Mouse (Mus musculus): ENCODE data around the gene Slc25a27. TPM values are rescaled to one million over a fixed set of nuclear protein-coding genes. Genes with fewer than 3 reads are reported as not detected.

Gene Slc25a27
- total and polyA plus RNA-seq, 3 experiments = not detected

DNA sequence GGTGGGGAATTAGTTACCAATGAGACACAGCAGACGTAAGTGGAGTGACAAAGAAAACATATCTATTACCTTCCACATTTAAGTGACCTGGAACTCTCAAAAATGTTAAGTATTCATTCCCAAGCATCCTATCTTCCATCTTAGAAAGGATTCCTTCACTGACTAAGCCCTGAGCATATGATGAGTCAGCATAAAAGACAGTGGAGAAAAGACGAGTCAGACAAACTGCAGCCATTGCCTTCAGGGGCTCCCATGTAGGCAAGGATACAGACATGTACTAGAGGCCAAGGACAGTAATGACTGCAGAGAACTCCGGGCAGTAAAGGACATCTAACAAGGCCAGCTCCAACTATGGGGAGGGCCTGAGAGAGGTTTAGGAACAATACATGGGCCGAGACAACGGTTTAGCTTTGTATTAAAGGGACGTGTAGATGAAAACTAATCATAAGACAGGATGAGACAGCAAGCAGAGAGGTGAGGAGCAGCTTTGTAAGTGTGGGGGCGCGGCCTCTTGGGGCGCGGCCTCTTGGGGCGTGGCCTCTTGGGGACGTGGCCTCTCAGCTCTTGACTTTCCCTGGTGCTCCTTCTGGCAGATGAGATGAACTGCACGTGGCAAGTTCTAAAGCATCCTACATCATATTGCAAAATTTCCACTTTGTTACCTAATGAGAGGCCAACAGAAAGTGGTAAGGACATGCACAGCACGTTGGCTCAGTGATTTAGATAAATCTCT, 15.5 kb downstream of the Slc25a27 start:
- no peaks in the 10 kb centered on the region for H3K4me1 ChIP-seq (ENCODE audit: control insufficient read depth in 1 of 2, insufficient read depth in 2 of 2, low read length in 2 of 2)
- no peaks in the 10 kb centered on the region for H3K9me3 ChIP-seq (replicated peaks; ENCODE audit: insufficient read depth, low read length)
- no peak overlapping the region for H3K4me3 ChIP-seq (ENCODE audit: control insufficient read depth in 1 of 2, insufficient read depth in 1 of 2, low read depth in 2 of 2, low read length in 2 of 2)
- no peaks in the 10 kb centered on the region for H3K79me2 ChIP-seq (ENCODE audit: control insufficient read depth, insufficient read depth, low read length, poor library complexity)
- no peaks in the 10 kb centered on the region for H3K36me3 ChIP-seq (ENCODE audit: control insufficient read depth in 1 of 2, insufficient read depth in 2 of 2, low read length in 2 of 2)
- H3K27ac ChIP-seq (ENCODE audit: control insufficient read depth, low read depth, low read length) = no peak overlapping the region
- no peak for DNase-seq (ENCODE audit: low read depth, low spot score)
- TF ChIP-seq RAD21 (IDR thresholded peaks at IDR 0.05; ENCODE audit: low read depth, low read length) (no peak), ZC3H11A (IDR thresholded peaks at IDR 0.05; ENCODE audit: low read depth, low read length) (no peak), JUND (IDR thresholded peaks at IDR 0.05; ENCODE audit: low read depth, low read length) (no peak), MAZ (IDR thresholded peaks at IDR 0.05; ENCODE audit: low read depth, low read length) (no peak), SIN3A (IDR thresholded peaks at IDR 0.05; ENCODE audit: low read length) (no peak), MAFK (IDR thresholded peaks at IDR 0.05; ENCODE audit: borderline replicate concordance, low read depth, low read length) (0 out of 2 replicates have a peak, but pooled peaks have one; percentile 36)
- no peak overlapping the region for H3K9ac ChIP-seq (ENCODE audit: control insufficient read depth, low read depth, low read length, poor library complexity, severe bottlenecking)
- H3K27me3 ChIP-seq (ENCODE audit: control insufficient read depth in 1 of 2, insufficient read depth in 2 of 2, low read length in 2 of 2) = no peaks in the 10 kb centered on the region

GRCm38 (mm10) chr17:43649641-43650436, 17.2 kb downstream of the Slc25a27 start:
- TF ChIP-seq ZC3H11A (IDR thresholded peaks at IDR 0.05; ENCODE audit: low read depth, low read length) (no peak), CTCF (IDR thresholded peaks at IDR 0.05 in 2 of 3, conservative IDR thresholded peaks at IDR 0.05 in 1 of 3; ENCODE audit: control insufficient read depth in 1 of 3, insufficient read depth in 1 of 3, low read depth in 2 of 3, low read length in 3 of 3, poor library complexity in 1 of 3, severe bottlenecking in 1 of 3) (0 out of 6 replicates have a peak, but pooled peaks of 1 of the 3 experiments have one; percentile 1), TBP (IDR thresholded peaks at IDR 0.05; ENCODE audit: low read depth, low read length) (no peak)
- Histone ChIP-seq H3K27ac (ENCODE audit: control insufficient read depth, low read depth, low read length) (no peak overlapping the region), H3K79me2 (ENCODE audit: control insufficient read depth, insufficient read depth, low read length, poor library complexity) (no peaks in the 10 kb centered on the region), H3K9me3 (replicated peaks; ENCODE audit: insufficient read depth, low read length) (no peaks in the 10 kb centered on the region), H3K36me3 (ENCODE audit: control insufficient read depth in 1 of 2, insufficient read depth in 2 of 2, low read length in 2 of 2) (no peaks in the 10 kb centered on the region), H3K4me3 (ENCODE audit: control insufficient read depth in 1 of 2, insufficient read depth in 1 of 2, low read depth in 2 of 2, low read length in 2 of 2) (no peak overlapping the region), H3K9ac (ENCODE audit: control insufficient read depth, low read depth, low read length, poor library complexity, severe bottlenecking) (no peak overlapping the region), H3K27me3 (ENCODE audit: control insufficient read depth in 1 of 2, insufficient read depth in 2 of 2, low read length in 2 of 2) (no peaks in the 10 kb centered on the region), H3K4me1 (ENCODE audit: control insufficient read depth in 1 of 2, insufficient read depth in 2 of 2, low read length in 2 of 2) (no peaks in the 10 kb centered on the region)
- DNase-seq (ENCODE audit: low read depth, low spot score) = peak; percentile 3

DNA sequence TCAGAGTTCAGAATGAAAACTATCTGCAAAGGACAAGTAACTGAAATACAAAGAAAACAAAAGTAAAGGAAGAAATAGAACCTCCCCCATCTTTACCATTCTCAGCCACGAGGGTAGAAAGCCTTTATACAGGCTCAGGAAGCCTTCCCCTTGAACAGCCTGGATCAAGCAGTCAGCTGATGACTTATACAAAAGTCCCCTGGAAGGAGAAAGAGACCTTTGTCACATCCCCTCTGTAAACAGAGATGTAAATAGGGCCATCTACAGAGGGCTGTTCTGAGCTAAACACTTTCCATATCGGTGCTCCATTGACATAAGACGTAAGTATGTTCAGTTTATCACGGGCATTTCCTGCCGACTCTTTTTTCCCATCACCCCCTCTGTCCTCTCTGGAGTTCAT, 20.1 kb downstream of the Slc25a27 start:
- H3K9me3 ChIP-seq (replicated peaks; ENCODE audit: insufficient read depth, low read length) = no peaks in the 10 kb centered on the region
- no peaks in the 10 kb centered on the region for H3K4me1 ChIP-seq (ENCODE audit: control insufficient read depth in 1 of 2, insufficient read depth in 2 of 2, low read length in 2 of 2)
- DNase-seq (ENCODE audit: low read depth, low spot score) = no peak
- H3K27ac ChIP-seq (ENCODE audit: control insufficient read depth, low read depth, low read length) = no peak overlapping the region
- no peak for TF ChIP-seq ZKSCAN1 (IDR thresholded peaks at IDR 0.05; ENCODE audit: low read depth, low read length)
- no peak overlapping the region for H3K9ac ChIP-seq (ENCODE audit: control insufficient read depth, low read depth, low read length, poor library complexity, severe bottlenecking)
- H3K4me3 ChIP-seq (ENCODE audit: control insufficient read depth in 1 of 2, insufficient read depth in 1 of 2, low read depth in 2 of 2, low read length in 2 of 2) = no peak overlapping the region
- no peaks in the 10 kb centered on the region for H3K36me3 ChIP-seq (ENCODE audit: control insufficient read depth in 1 of 2, insufficient read depth in 2 of 2, low read length in 2 of 2)
- H3K79me2 ChIP-seq (ENCODE audit: control insufficient read depth, insufficient read depth, low read length, poor library complexity) = no peaks in the 10 kb centered on the region
- no peaks in the 10 kb centered on the region for H3K27me3 ChIP-seq (ENCODE audit: control insufficient read depth in 1 of 2, insufficient read depth in 2 of 2, low read length in 2 of 2)
